Mouse (Mus musculus) stomach, embryonic 14.5 days (tissue): Measurements from ENCODE around the gene Asxl1. TPM values are rescaled to one million over a fixed set of nuclear protein-coding genes. Genes with fewer than 3 reads are reported as not detected.
A peak's percentile ranks its signal among the peaks of the same experiment; 100 is the strongest.

Experiments
- ATAC-seq: fragments of 200-750 bp; cut with Nextera tagmentation; 2 replicates; pipeline ENCODE4 v1.8.0; 2017; ENCODE audit warnings: low read depth, moderate TSS enrichment; ENCODE audit not compliant: insufficient number of reproducible peaks, insufficient read depth, low FRiP score
- H3K27ac ChIP-seq: fragments of 300-500 bp; sonication (generic); 2 replicates; pipeline ENCODE4 v1.5.1; 2014; ENCODE audit warnings: mild to moderate bottlenecking, low read length, moderate library complexity, mixed read lengths
- H3K27me3 ChIP-seq: fragments of 300-500 bp; sonication (generic); 2 replicates; pipeline ENCODE4 v1.6.1; 2014; ENCODE audit warnings: low read length, control low read depth, mixed read lengths; ENCODE audit not compliant: control insufficient read depth, insufficient read depth
- H3K36me3 ChIP-seq: fragments of 300-500 bp; sonication (generic); 2 replicates; pipeline ENCODE4 v1.6.1; 2014; ENCODE audit warnings: mild to moderate bottlenecking, control low read depth, low read length, moderate library complexity, mixed read lengths; ENCODE audit not compliant: control insufficient read depth, insufficient read depth
- H3K4me1 ChIP-seq: fragments of 300-500 bp; sonication (generic); 2 replicates; pipeline ENCODE4 v1.6.1; 2014; ENCODE audit warnings: low read length, control low read depth, mixed read lengths; ENCODE audit not compliant: control insufficient read depth, insufficient read depth
- H3K4me2 ChIP-seq: fragments of 300-500 bp; sonication (generic); replicated peaks from 2 replicates; pipeline ENCODE4 v1.6.1; 2014; ENCODE audit warnings: low read depth, low read length, control low read depth
- H3K4me3 ChIP-seq: fragments of 300-500 bp; sonication (generic); 2 replicates; pipeline ENCODE4 v1.5.1; 2014; ENCODE audit warnings: low read depth, low read length, control low read depth
- H3K9ac ChIP-seq: fragments of 300-500 bp; sonication (generic); replicated peaks from 2 replicates; pipeline ENCODE4 v1.6.1; 2014; ENCODE audit warnings: low read depth, mild to moderate bottlenecking, control low read depth, low read length, moderate library complexity, mixed read lengths
- H3K9me3 ChIP-seq: fragments of 300-500 bp; sonication (generic); 2 replicates; pipeline ENCODE4 v1.6.1; 2016; ENCODE audit warnings: low read depth, low read length, control low read depth; ENCODE audit not compliant: control insufficient read depth
- WGBS: fragments of 180-500 bp; shearing (Covaris S2); extraction: QIAGEN DNeasy Blood & Tissue Kit; methylation state at CpG from one replicate; pipeline ENCODE4 v1.1.7; 2014; 5-methylcytosine and 5-hydroxymethylcytosine counted together
- polyA plus RNA-seq: library from polyadenylated mRNA; unstranded; fragments of >200 nt; fragmentation: Nextera tagmentation; extraction: Ambion mirVana; gene quantifications from 2 replicates; pipeline ENCODE4 v1.2.1, GENCODE M21; 2014

The Asxl1 gene
- polyA plus RNA-seq, result 14.7 and 16.3 TPM in 2 replicates

GRCm38 (mm10) chr2:153345454-153346220, at the start of gene Asxl1:
TSS of gene Asxl1 (plus strand) at chr2:153345829.
- peak; percentile 95 for ATAC-seq
- WGBS, result under 1% methylated on average over 76 of the region's 79 CpGs
- H3K4me2 ChIP-seq, result peak within 1 kb of the TSS; percentile 78

GRCm38 (mm10) chr2:153297771-153298170, 47.9 kb upstream of the Asxl1 start:
- H3K36me3 ChIP-seq, result no peaks in the 10 kb centered on the region
- 77% methylated on average over 4 of the region's 4 CpGs for WGBS
- H3K9me3 ChIP-seq, result no peaks in the 10 kb centered on the region
- H3K4me2 ChIP-seq, result no peak overlapping the region
- H3K27me3 ChIP-seq, result no peaks in the 10 kb centered on the region
- no peak for ATAC-seq
- no peak overlapping the region for H3K9ac ChIP-seq
- no peak overlapping the region for H3K27ac ChIP-seq
- 0 out of 2 replicates have a peak, but pooled peaks cover 9% of the 10 kb centered on the region for H3K4me1 ChIP-seq
- H3K4me3 ChIP-seq, result no peak overlapping the region

More at GRCm38 (mm10) chr2:153345454-153346220, at the start of gene Asxl1:
- H3K4me3 ChIP-seq, result peak within 1 kb of the TSS; percentile 82
- peak within 1 kb of the TSS; percentile 98 for H3K27ac ChIP-seq
- peaks cover 28% of the 10 kb centered on the region for H3K4me1 ChIP-seq
- H3K27me3 ChIP-seq, result no peaks in the 10 kb centered on the region
- H3K9ac ChIP-seq, result peak within 1 kb of the TSS; percentile 93
- no peaks in the 10 kb centered on the region; the same call in 1 of the 2 replicates for H3K36me3 ChIP-seq
- no peaks in the 10 kb centered on the region for H3K9me3 ChIP-seq

- H3K27ac ChIP-seq, result no peak overlapping the region
- H3K4me3 ChIP-seq, result no peak overlapping the region
- H3K4me1 ChIP-seq, result 0 out of 2 replicates have a peak, but pooled peaks cover 9% of the 10 kb centered on the region
- 33% methylated on average over 4 of the region's 4 CpGs for WGBS
- H3K4me2 ChIP-seq, result no peak overlapping the region
- H3K27me3 ChIP-seq, result no peaks in the 10 kb centered on the region
- ATAC-seq, result no peak
- H3K9ac ChIP-seq, result no peak overlapping the region
- H3K9me3 ChIP-seq, result no peaks in the 10 kb centered on the region
- H3K36me3 ChIP-seq, result no peaks in the 10 kb centered on the region
Observed at GRCm38 (mm10) chr2:153298460-153298859, 47.2 kb upstream of the Asxl1 start.

- H3K4me1 ChIP-seq, result 0 out of 2 replicates have a peak, but pooled peaks cover 9% of the 10 kb centered on the region
- H3K27me3 ChIP-seq, result no peaks in the 10 kb centered on the region
- no peaks in the 10 kb centered on the region for H3K9me3 ChIP-seq
- ATAC-seq, result no peak; the same call in 1 of the 2 replicates
- no peak overlapping the region for H3K27ac ChIP-seq
- no peaks in the 10 kb centered on the region for H3K36me3 ChIP-seq
- WGBS, result 62% methylated on average over 4 of the region's 4 CpGs
- no peak overlapping the region for H3K4me3 ChIP-seq
- no peak overlapping the region for H3K4me2 ChIP-seq
- no peak overlapping the region for H3K9ac ChIP-seq
Observed at GRCm38 (mm10) chr2:153298863-153299262, 46.8 kb upstream of the Asxl1 start.

- Histone ChIP-seq H3K4me2 (no peak overlapping the region), H3K4me1 (0 out of 2 replicates have a peak, but pooled peaks cover 9% of the 10 kb centered on the region), H3K27me3 (no peaks in the 10 kb centered on the region), H3K9ac (no peak overlapping the region), H3K36me3 (no peaks in the 10 kb centered on the region), H3K4me3 (no peak overlapping the region), H3K27ac (no peak overlapping the region), H3K9me3 (no peaks in the 10 kb centered on the region)
- 96% methylated on average over 5 of the region's 5 CpGs for WGBS
- no peak for ATAC-seq
Observed at GRCm38 (mm10) chr2:153301123-153301522, 44.5 kb upstream of the Asxl1 start.

GRCm38 (mm10) chr2:153305240-153305639, 40.4 kb upstream of the Asxl1 start:
- H3K4me3 ChIP-seq, result no peak overlapping the region
- H3K4me1 ChIP-seq, result no peaks in the 10 kb centered on the region
- WGBS, result 52% methylated on average over 6 of the region's 6 CpGs
- H3K36me3 ChIP-seq, result no peaks in the 10 kb centered on the region
- no peak overlapping the region for H3K9ac ChIP-seq
- no peaks in the 10 kb centered on the region for H3K9me3 ChIP-seq
- ATAC-seq, result no peak
- no peak overlapping the region for H3K4me2 ChIP-seq
- no peak overlapping the region; the same call in 1 of the 2 replicates for H3K27ac ChIP-seq
- H3K27me3 ChIP-seq, result no peaks in the 10 kb centered on the region

- no peaks in the 10 kb centered on the region for H3K27me3 ChIP-seq
- no peak overlapping the region for H3K4me3 ChIP-seq
- H3K4me1 ChIP-seq, result no peaks in the 10 kb centered on the region
- 66% methylated on average over 7 of the region's 7 CpGs for WGBS
- no peak overlapping the region for H3K27ac ChIP-seq
- H3K9me3 ChIP-seq, result no peaks in the 10 kb centered on the region
- no peak overlapping the region for H3K9ac ChIP-seq
- no peak overlapping the region for H3K4me2 ChIP-seq
- no peak for ATAC-seq
- H3K36me3 ChIP-seq, result no peaks in the 10 kb centered on the region; the same call in 1 of the 2 replicates
Observed at GRCm38 (mm10) chr2:153308586-153308985, 37.0 kb upstream of the Asxl1 start.

GRCm38 (mm10) chr2:153309106-153309505, 36.5 kb upstream of the Asxl1 start:
- no peak overlapping the region for H3K27ac ChIP-seq
- H3K27me3 ChIP-seq, result no peaks in the 10 kb centered on the region
- H3K4me3 ChIP-seq, result no peak overlapping the region
- no peak for ATAC-seq
- H3K9me3 ChIP-seq, result no peaks in the 10 kb centered on the region
- no peak overlapping the region for H3K9ac ChIP-seq
- no peak overlapping the region for H3K4me2 ChIP-seq
- H3K36me3 ChIP-seq, result no peaks in the 10 kb centered on the region; the same call in 1 of the 2 replicates
- WGBS, result 57% methylated on average over 8 of the region's 8 CpGs
- H3K4me1 ChIP-seq, result no peaks in the 10 kb centered on the region
